Mouse (Mus musculus) myocyte (in vitro differentiated cells): ENCODE measurements around the gene Abhd12b.

Source experiments
- MAX ChIP-seq: IDR thresholded peaks from one replicate; pipeline ENCODE4 v1.6.1; 2011; ENCODE audit warnings: low read depth, mild to moderate bottlenecking, control low read depth
- POLR2A ChIP-seq: IDR thresholded peaks from one replicate; pipeline ENCODE4 v1.6.1; 2011; ENCODE audit warnings: low read depth, mild to moderate bottlenecking, control low read depth, moderate library complexity; ENCODE audit not compliant: insufficient read length
- REST ChIP-seq: IDR thresholded peaks from one replicate; pipeline ENCODE4 v1.6.1; 2011; ENCODE audit warnings: mild to moderate bottlenecking, control low read depth, moderate library complexity; ENCODE audit not compliant: insufficient read depth, insufficient read length

GRCm38 (mm10) chr12:70134627-70135235 lies 19.2 kb upstream of the Abhd12b start:
- no peak for TF ChIP-seq POLR2A
- TF ChIP-seq REST = no peak
- no peak for TF ChIP-seq MAX
